ENCODE assay signal across 18 mouse cellular contexts in genomic region chr17:5009526-5010260, GRCm38 (mm10). TPM values are rescaled to one million over a fixed set of nuclear protein-coding genes. Genes with fewer than 3 reads are reported as not detected.
DNase-seq lines count a peak whose midpoint lies in the region; ATAC-seq and TF ChIP-seq lines count a peak whose summit lies in the region.
"Had no signal": no experiment of that assay in that cellular context is flagged by ENCODE, and none has a peak within 500 bp of the region (broad histone marks: within the 10 kb centered on the region; RNA-seq: fewer than 3 reads in every experiment).

No protein-coding gene starts in this region.

- ATAC-seq in CD4-positive, CD25-positive, alpha-beta regulatory T cell, adult 4 months, result peak; percentile 15
- ATAC-seq in inflammation-experienced regulatory T-cells, adult 6 months, result peak; percentile 29
- ATAC-seq in midbrain, embryonic 11.5 days (ENCODE audit: low FRiP score), result no peak
- ATAC-seq: forebrain, embryonic 15.5 days had no signal

- 46% methylated on average over 12 of the region's 12 CpGs for WGBS in kidney, adult 2 months
- WGBS in midbrain, embryonic 11.5 days, result 80% methylated on average over 12 of the region's 12 CpGs

- H3K27me3 ChIP-seq in kidney, adult 2 months (replicated peaks; ENCODE audit: control insufficient read depth, insufficient read depth, low read length), result no peaks in the 10 kb centered on the region
- H3K27me3 ChIP-seq in midbrain, embryonic 11.5 days (ENCODE audit: control insufficient read depth, insufficient read depth, low read length), result no peaks in the 10 kb centered on the region
- H3K27me3 ChIP-seq: CH12.LX; forebrain, embryonic 15.5 days; hindbrain, embryonic 15.5 days had no signal

- H3K4me3 ChIP-seq in kidney, adult 2 months (ENCODE audit: insufficient read depth, low read depth, low read length), result no peak overlapping the region
- H3K4me3 ChIP-seq in midbrain, embryonic 11.5 days (ENCODE audit: low read depth, low read length), result no peak overlapping the region
- H3K4me3 ChIP-seq: erythroblast, embryonic 14.5 days; forebrain, embryonic 15.5 days; gastrocnemius, adult 2 months; hindbrain, embryonic 15.5 days had no signal

- no peak for TF ChIP-seq POLR2A in kidney, adult 2 months (IDR thresholded peaks at IDR 0.05; ENCODE audit: low read depth, low read length)

- H3K36me3 ChIP-seq in kidney, adult 2 months (ENCODE audit: control insufficient read depth, insufficient read depth, low read length), result no peaks in the 10 kb centered on the region
- H3K36me3 ChIP-seq in midbrain, embryonic 11.5 days (ENCODE audit: control insufficient read depth, insufficient read depth, low read length), result no peaks in the 10 kb centered on the region
- H3K36me3 ChIP-seq: forebrain, embryonic 15.5 days; hindbrain, embryonic 15.5 days had no signal

- no peaks in the 10 kb centered on the region for H3K9me3 ChIP-seq in midbrain, embryonic 11.5 days (ENCODE audit: control insufficient read depth, low read length)
- H3K9me3 ChIP-seq: forebrain, embryonic 15.5 days; hindbrain, embryonic 15.5 days had no signal

- DNase-seq in kidney, adult 2 months, result peak; percentile 75
- no peak for DNase-seq in kidney, postnatal 10 days
- DNase-seq in thymus, postnatal 14 days, result peak; percentile 65
- DNase-seq in layer of hippocampus, postnatal 14 days (ENCODE audit: low spot score in 2 of 2), result no peak
- no peak for DNase-seq in midbrain, embryonic 11.5 days (ENCODE audit: low spot score, missing footprints)
- DNase-seq: adrenal gland, postnatal 36 days; cerebellum, adult 9-11 months; gastrocnemius, adult 2 months; heart, adult 18-20 months; lung, embryonic 14.5 days; right cerebral cortex, postnatal 25 days had no signal

- no peak overlapping the region for H3K9ac ChIP-seq in midbrain, embryonic 11.5 days (ENCODE audit: low read length)
- H3K9ac ChIP-seq: forebrain, embryonic 15.5 days; hindbrain, embryonic 15.5 days; lung, embryonic 14.5 days had no signal

- peaks cover 75% of the 10 kb centered on the region for H3K4me1 ChIP-seq in kidney, adult 2 months (ENCODE audit: control insufficient read depth, insufficient read depth, low read length)
- peaks cover 43% of the 10 kb centered on the region for H3K4me1 ChIP-seq in midbrain, embryonic 11.5 days (ENCODE audit: control insufficient read depth, insufficient read depth, low read length)

- no peak for TF ChIP-seq CTCF in kidney, adult 2 months (conservative IDR thresholded peaks at IDR 0.05; ENCODE audit: insufficient read depth, insufficient read length, low read depth, low read length)

- H3K4me2 ChIP-seq in midbrain, embryonic 11.5 days, result no peak overlapping the region
- H3K4me2 ChIP-seq: forebrain, embryonic 15.5 days; hindbrain, embryonic 15.5 days; lung, embryonic 14.5 days had no signal

- H3K27ac ChIP-seq in kidney, adult 2 months (ENCODE audit: insufficient read depth, low read depth, low read length), result no peak overlapping the region
- no peak overlapping the region for H3K27ac ChIP-seq in midbrain, embryonic 11.5 days (ENCODE audit: low read depth, low read length)
- H3K27ac ChIP-seq: forebrain, embryonic 15.5 days; gastrocnemius, adult 2 months; hindbrain, embryonic 15.5 days; kidney, postnatal 0 days had no signal

RNA-seq across cellular contexts. Expression of gene Arid1b, which starts 15.6 kb away (rescaled TPM):
- 20.6 and 22.0 TPM in 2 replicates for polyA plus RNA-seq in kidney, adult 2 months (2012; rRNA removed)
- 10 to 100 TPM; 12.5 to 16.0 TPM for polyA plus RNA-seq in CD4-positive, CD25-positive, alpha-beta regulatory T cell, adult 4 months (2017; shearing (Covaris generic))
- 10 to 100 TPM; 11.1 to 14.1 (median 12.2) TPM for polyA plus RNA-seq in inflammation-experienced regulatory T-cells, adult 6 months (2017; shearing (Covaris generic))
- total RNA-seq in layer of hippocampus, postnatal 14 days (2021), result 10 to 100 TPM; 83.5 to 95.2 TPM
- polyA plus RNA-seq in midbrain, embryonic 11.5 days (2014; fragmentation: Nextera tagmentation; extraction: Ambion mirVana), result 11.6 and 12.2 TPM in 2 replicates

Comparison
In these comparisons a context has a peak if more than half of its experiments do, and no peak if none do; other contexts are left out.
1. DNase-seq: peak in kidney, adult 2 months (single experiment) and thymus, postnatal 14 days (single experiment); none in kidney, postnatal 10 days (single experiment), layer of hippocampus, postnatal 14 days (0 of 2) and midbrain, embryonic 11.5 days (single experiment).